Mouse (Mus musculus) kidney, adult 2 months (tissue): ENCODE measurements around the gene Slc12a5. TPM values are rescaled to one million over a fixed set of nuclear protein-coding genes. Genes with fewer than 3 reads are reported as not detected.

ENCODE experiments used
- DNase-seq: peaks from one replicate; pipeline ENCODE4 v3.0.0; 2021
- H3K27ac ChIP-seq: fragments of 200-500 bp; 2 replicates; pipeline ENCODE4 v1.5.1; 2012; ENCODE audit warnings: low read depth, low read length, control low read depth, inconsistent platforms; ENCODE audit not compliant: insufficient read depth
- H3K27me3 ChIP-seq: fragments of 200-500 bp; replicated peaks from 2 replicates; pipeline ENCODE4 v1.6.1; 2012; ENCODE audit warnings: mild to moderate bottlenecking, moderate library complexity, low read length, inconsistent platforms; ENCODE audit not compliant: control insufficient read depth, insufficient read depth
- H3K36me3 ChIP-seq: fragments of 200-500 bp; 2 replicates; pipeline ENCODE4 v1.6.1; 2012; ENCODE audit warnings: mild to moderate bottlenecking, moderate library complexity, low read length, inconsistent platforms; ENCODE audit not compliant: control insufficient read depth, insufficient read depth
- H3K4me1 ChIP-seq: fragments of 200-500 bp; 2 replicates; pipeline ENCODE4 v1.6.1; 2011; ENCODE audit warnings: low read length; ENCODE audit not compliant: control insufficient read depth, insufficient read depth
- H3K4me3 ChIP-seq: fragments of 200-500 bp; 2 replicates; pipeline ENCODE4 v1.5.1; 2011; ENCODE audit warnings: mild to moderate bottlenecking, low read depth, low read length, control low read depth; ENCODE audit not compliant: insufficient read depth
- CTCF ChIP-seq: fragments of 200-500 bp; conservative IDR thresholded peaks from 2 replicates; pipeline ENCODE4 v1.5.1; 2011; ENCODE audit warnings: low read depth, mild to moderate bottlenecking, control low read depth, low read length, moderate library complexity, mixed read lengths; ENCODE audit not compliant: insufficient read depth, insufficient read length
- POLR2A ChIP-seq: fragments of 200-500 bp; IDR thresholded peaks from one replicate; pipeline ENCODE4 v1.6.1; 2011; ENCODE audit warnings: low read depth, low read length, control low read depth
- WGBS: fragments of 180-500 bp; shearing (Covaris S2); methylation state at CpG from one replicate; pipeline ENCODE4 v1.1.7; 2018; 5-methylcytosine and 5-hydroxymethylcytosine counted together
- polyA plus RNA-seq: library from polyadenylated mRNA; depleted of rRNA; stranded (reverse); fragments of >200 nt; gene quantifications from 2 replicates; pipeline ENCODE4 v1.2.3, GENCODE M21; 2012; rRNA removed

The Slc12a5 gene
- polyA plus RNA-seq, 1 experiment = 1.5 TPM

GRCm38 (mm10) chr2:165043090-165043636 lies 82.6 kb downstream of the Slc12a5 start:
- no peaks in the 10 kb centered on the region for H3K4me1 ChIP-seq
- no peaks in the 10 kb centered on the region for H3K27me3 ChIP-seq
- H3K27ac ChIP-seq = no peak overlapping the region
- TF ChIP-seq CTCF (no peak), POLR2A (no peak)
- H3K4me3 ChIP-seq = no peak overlapping the region
- DNase-seq = no peak
- WGBS = 5% methylated on average over 17 of the region's 17 CpGs
- no peaks in the 10 kb centered on the region for H3K36me3 ChIP-seq

DNA sequence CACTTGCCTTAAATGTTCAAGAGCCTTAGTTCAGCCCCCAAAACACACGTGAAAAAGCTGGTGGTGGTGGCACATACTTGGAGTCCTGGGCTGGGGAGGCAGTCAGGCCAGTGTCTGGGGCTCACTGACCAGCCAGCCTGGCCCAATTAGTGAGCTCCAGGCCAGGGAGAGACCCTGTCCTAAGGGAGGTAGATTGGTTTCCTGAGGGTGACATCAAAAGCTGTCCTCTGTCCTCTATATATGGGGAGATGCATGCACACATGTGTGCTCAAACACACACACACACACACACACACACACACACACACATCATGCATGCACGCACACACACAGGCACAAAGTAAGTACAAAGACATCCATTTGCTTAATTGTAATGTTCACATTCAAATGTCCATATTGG lies 83.1 kb downstream of the Slc12a5 start:
- H3K36me3 ChIP-seq = no peaks in the 10 kb centered on the region
- no peak overlapping the region for H3K27ac ChIP-seq
- H3K27me3 ChIP-seq = no peaks in the 10 kb centered on the region
- no peaks in the 10 kb centered on the region for H3K4me1 ChIP-seq
- DNase-seq = no peak
- TF ChIP-seq POLR2A (no peak), CTCF (no peak)
- 64% methylated on average over 2 of the region's 2 CpGs for WGBS
- no peak overlapping the region for H3K4me3 ChIP-seq

- WGBS = 70% methylated on average over 5 of the region's 5 CpGs
- Histone ChIP-seq H3K27ac (no peak overlapping the region), H3K27me3 (no peaks in the 10 kb centered on the region), H3K4me3 (no peak overlapping the region), H3K36me3 (no peaks in the 10 kb centered on the region), H3K4me1 (no peaks in the 10 kb centered on the region)
- TF ChIP-seq POLR2A = no peak
- no peak for TF ChIP-seq CTCF
- no peak for DNase-seq
These were observed 88.4 kb downstream of the Slc12a5 start for GRCm38 (mm10) chr2:165049044-165049443.

Other genes starting within 250 kb of the Slc12a5 start
- not detected in 2 replicates for gene Spint5, start 245.5 kb upstream of the Slc12a5 start, polyA plus RNA-seq
- gene Wfdc3, start 214.9 kb upstream of the Slc12a5 start, polyA plus RNA-seq = 0.57 and 1.0 TPM in 2 replicates
- 32.6 and 34.5 TPM in 2 replicates for gene Dnttip1, start 214.8 kb upstream of the Slc12a5 start, polyA plus RNA-seq
- 6.6 and 7.1 TPM in 2 replicates for gene Ube2c, start 190.9 kb upstream of the Slc12a5 start, polyA plus RNA-seq
- 124 TPM in 1 of 2 replicates, not detected in the other for gene Tnnc2, start 180.8 kb upstream of the Slc12a5 start, polyA plus RNA-seq
- 23.2 and 32.9 TPM in 2 replicates for gene Snx21, start 175.0 kb upstream of the Slc12a5 start, polyA plus RNA-seq
- gene Acot8, start 155.9 kb upstream of the Slc12a5 start, polyA plus RNA-seq = 68.4 and 75.7 TPM in 2 replicates
- 2.2 and 2.7 TPM in 2 replicates for gene Zswim3, start 155.7 kb upstream of the Slc12a5 start, polyA plus RNA-seq
- gene Zswim1, start 138.1 kb upstream of the Slc12a5 start, polyA plus RNA-seq = 11.7 and 11.8 TPM in 2 replicates
- 0.20 TPM in 1 of 2 replicates, not detected in the other for gene Spata25, start 132.3 kb upstream of the Slc12a5 start, polyA plus RNA-seq
- 504 and 687 TPM in 2 replicates for gene Ctsa, start 127.9 kb upstream of the Slc12a5 start, polyA plus RNA-seq
- 3.7 and 4.7 TPM in 2 replicates for gene Neurl2, start 127.3 kb upstream of the Slc12a5 start, polyA plus RNA-seq
- 39.6 and 41.5 TPM in 2 replicates for gene Pltp, start 103.1 kb upstream of the Slc12a5 start, polyA plus RNA-seq
- gene Pcif1, start 81.5 kb upstream of the Slc12a5 start, polyA plus RNA-seq = 37.2 and 43.1 TPM in 2 replicates
- gene Zfp335, start 49.0 kb upstream of the Slc12a5 start, polyA plus RNA-seq = 20.4 and 25.7 TPM in 2 replicates
- 1.7 and 1.8 TPM in 2 replicates for gene Mmp9, start 20.0 kb upstream of the Slc12a5 start, polyA plus RNA-seq
- 31.3 and 34.4 TPM in 2 replicates for gene Ncoa5, start 74.1 kb downstream of the Slc12a5 start, polyA plus RNA-seq
- gene Cd40, start 94.8 kb downstream of the Slc12a5 start, polyA plus RNA-seq = 6.1 and 11.2 TPM in 2 replicates
- gene 1700025C18Rik, start 129.9 kb downstream of the Slc12a5 start, polyA plus RNA-seq = not detected in 2 replicates